ENCODE assay signal across 11 mouse cellular contexts in the genomic region with DNA sequence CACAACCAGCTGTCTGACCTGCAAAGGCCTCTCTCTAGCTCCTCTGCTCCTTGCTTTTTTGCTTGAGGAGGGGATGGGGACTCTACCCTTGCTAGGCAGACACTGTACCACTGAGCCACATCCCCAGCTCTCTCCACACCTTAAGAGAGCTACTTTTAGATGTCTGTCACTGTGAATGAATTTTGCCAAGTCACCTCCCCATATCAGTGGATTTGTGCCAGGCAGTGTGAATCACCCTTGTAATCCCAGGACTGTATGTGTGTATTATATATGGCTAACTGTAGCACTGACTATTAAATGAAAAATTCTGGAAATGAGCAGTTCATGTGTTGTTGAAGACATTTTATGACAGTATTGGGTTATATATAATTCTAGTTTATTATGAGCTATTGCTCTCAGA. TPM values are rescaled to one million over a fixed set of nuclear protein-coding genes. Genes with fewer than 3 reads are reported as not detected.
DNase-seq lines count a peak whose midpoint lies in the region; ATAC-seq and TF ChIP-seq lines count a peak whose summit lies in the region.
"Had no signal": no experiment of that assay in that cellular context is flagged by ENCODE, and none has a peak within 500 bp of the region (broad histone marks: within the 10 kb centered on the region; RNA-seq: fewer than 3 reads in every experiment).

No protein-coding gene starts in this region.

- no peak overlapping the region for H3K4me3 ChIP-seq in heart, postnatal 0 days (ENCODE audit: low read depth, low read length)
- H3K4me3 ChIP-seq in neural tube, embryonic 13.5 days: no peak overlapping the region
- H3K4me3 ChIP-seq: hindbrain, embryonic 15.5 days; limb, embryonic 15.5 days; midbrain, embryonic 12.5 days had no signal

- peak overlapping the region; percentile 15; the same call in 1 of the 2 replicates for H3K4me2 ChIP-seq in heart, postnatal 0 days (ENCODE audit: low read depth, low read length)
- no peak overlapping the region for H3K4me2 ChIP-seq in neural tube, embryonic 13.5 days
- H3K4me2 ChIP-seq: hindbrain, embryonic 15.5 days; limb, embryonic 15.5 days; midbrain, embryonic 12.5 days had no signal

- TF ChIP-seq CTCF in heart, postnatal 0 days (IDR thresholded peaks at IDR 0.05; ENCODE audit: low read depth): no peak

- peaks cover 18% of the 10 kb centered on the region for H3K36me3 ChIP-seq in heart, postnatal 0 days (replicated peaks; ENCODE audit: control insufficient read depth, insufficient read depth, low read length)
- H3K36me3 ChIP-seq in neural tube, embryonic 13.5 days: peaks cover 20% of the 10 kb centered on the region

- 0 out of 2 replicates have a peak overlapping the region, but pooled peaks have one; percentile 8 for H3K27ac ChIP-seq in heart, postnatal 0 days (ENCODE audit: low read depth)
- H3K27ac ChIP-seq in neural tube, embryonic 13.5 days (replicated peaks): no peak overlapping the region
- H3K27ac ChIP-seq: hindbrain, embryonic 15.5 days; limb, embryonic 15.5 days; midbrain, embryonic 12.5 days had no signal

- no peak for ATAC-seq in heart, postnatal 0 days (ENCODE audit: insufficient read depth, low read depth)
- no peak for ATAC-seq in neural tube, embryonic 13.5 days (ENCODE audit: low read depth)
- ATAC-seq in monocyte, adult 5-6 weeks (replicated peaks; ENCODE audit: insufficient number of reproducible peaks, low FRiP score, low TSS enrichment, poor library complexity, severe bottlenecking): no peak

- DNase-seq in adrenal gland, adult (ENCODE audit: inconsistent age in 2 of 2, low spot score in 1 of 2): peak; percentile 72 to 90
- DNase-seq in adrenal gland, postnatal 25 days: no peak
- DNase-seq in heart, postnatal 0 days (ENCODE audit: low spot score): no peak
- no peak for DNase-seq in heart, adult 8-10 months (ENCODE audit: low spot score)
- no peak for DNase-seq in neural tube, embryonic 10.5 days (ENCODE audit: extremely low spot score, low spot score)
- DNase-seq in embryo, embryonic 9.5 days (ENCODE audit: extremely low spot score): no peak

- TF ChIP-seq EP300 in heart, postnatal 0 days (IDR thresholded peaks at IDR 0.05; ENCODE audit: low read depth): no peak

- H3K9ac ChIP-seq in heart, postnatal 0 days (replicated peaks; ENCODE audit: low read depth, low read length): no peak overlapping the region
- H3K9ac ChIP-seq in neural tube, embryonic 13.5 days: 0 out of 2 replicates have a peak overlapping the region, but pooled peaks have one; percentile 34
- H3K9ac ChIP-seq: hindbrain, embryonic 15.5 days; limb, embryonic 15.5 days; midbrain, embryonic 12.5 days had no signal

- H3K4me1 ChIP-seq in heart, postnatal 0 days (ENCODE audit: control insufficient read depth, insufficient read depth): peaks cover 33% of the 10 kb centered on the region
- peaks cover 71% of the 10 kb centered on the region for H3K4me1 ChIP-seq in neural tube, embryonic 13.5 days (replicated peaks)

- H3K27me3 ChIP-seq in heart, postnatal 0 days (ENCODE audit: control insufficient read depth, insufficient read depth, low read length): no peaks in the 10 kb centered on the region
- no peaks in the 10 kb centered on the region for H3K27me3 ChIP-seq in neural tube, embryonic 13.5 days
- H3K27me3 ChIP-seq: hindbrain, embryonic 15.5 days; limb, embryonic 15.5 days; midbrain, embryonic 12.5 days had no signal

- no peaks in the 10 kb centered on the region for H3K9me3 ChIP-seq in heart, postnatal 0 days (replicated peaks; ENCODE audit: control insufficient read depth, low read length)
- H3K9me3 ChIP-seq in neural tube, embryonic 13.5 days: no peaks in the 10 kb centered on the region
- H3K9me3 ChIP-seq: hindbrain, embryonic 15.5 days; limb, embryonic 15.5 days; midbrain, embryonic 12.5 days had no signal

RNA-seq across cellular contexts. Expression of a gene that starts 5.4 kb away (rescaled TPM):
- total RNA-seq in adrenal gland, postnatal 25 days (2021): 598 and 906 TPM in 2 replicates
- 95.3 and 149 TPM in 2 replicates for total RNA-seq in heart, postnatal 0 days (2014; rRNA removed; ENCODE audit: low replicate concordance)
- polyA plus RNA-seq in heart, postnatal 0 days (2015; fragmentation: Nextera tagmentation; extraction: Ambion mirVana): 87.4 and 116 TPM in 2 replicates
- total RNA-seq in heart, adult 8-10 months (2022): 100 to 1,000 TPM in 2 of 4 experiments, 10 to 100 TPM in 2; 91.8 to 114 (median 101) TPM
- polyA plus RNA-seq in neural tube, embryonic 13.5 days (2015; fragmentation: Nextera tagmentation; extraction: Ambion mirVana): 63.7 and 70.0 TPM in 2 replicates
- total RNA-seq in monocyte, adult 5-6 weeks (2017): 63.2 to 87.6 TPM (median 76.2 TPM) in 3 replicates

Comparison
In these comparisons a context has a peak if more than half of its experiments do, and no peak if none do; other contexts are left out.
1. DNase-seq: peak in adrenal gland, adult (2 of 2); none in adrenal gland, postnatal 25 days (single experiment), heart, postnatal 0 days (single experiment), heart, adult 8-10 months (single experiment), neural tube, embryonic 10.5 days (single experiment) and embryo, embryonic 9.5 days (single experiment).